Mouse (Mus musculus) CH12.LX (cell line): ENCODE results near the gene Agl. TPM values are rescaled to one million over a fixed set of nuclear protein-coding genes. Genes with fewer than 3 reads are reported as not detected.

Experiments used
- DNase-seq: peaks from one replicate; pipeline ENCODE4 v3.0.0-alpha.2; 2013; ENCODE audit errors: extremely low read depth
- H3K27ac ChIP-seq: 2 replicates; pipeline ENCODE4 v1.5.1; 2012; ENCODE audit warnings: low read depth, mild to moderate bottlenecking, control low read depth, moderate library complexity; ENCODE audit not compliant: insufficient read depth
- H3K27me3 ChIP-seq: replicated peaks from 2 replicates; pipeline ENCODE3; 2012; ENCODE audit warnings: inconsistent platforms
- H3K36me3 ChIP-seq, 2 experiments: replicated peaks in 1 of 2; 2 replicates each; pipeline versions ENCODE3 to v1.6.1; 2012; ENCODE audit warnings: inconsistent platforms in 1 of 2, low read length in 1 of 2, mild to moderate bottlenecking in 1 of 2, mixed read lengths in 1 of 2, moderate library complexity in 1 of 2; ENCODE audit not compliant: control insufficient read depth in 1 of 2, insufficient read depth in 1 of 2
- H3K4me1 ChIP-seq, 2 experiments: 2 replicates each; pipeline ENCODE4 v1.6.1; 2012; ENCODE audit warnings: inconsistent platforms in 1 of 2, moderate library complexity in 1 of 2; ENCODE audit not compliant: insufficient read depth in 2 of 2, control insufficient read depth in 1 of 2
- H3K4me2 ChIP-seq: 2 replicates; pipeline ENCODE4 v1.6.1; 2012; ENCODE audit warnings: low read depth, mild to moderate bottlenecking, control low read depth; ENCODE audit not compliant: poor library complexity, insufficient read depth, severe bottlenecking
- H3K4me3 ChIP-seq, 3 experiments: fragments of 150-350 bp in 1 of 3; sonication (generic) in 1 of 3; replicated peaks in 1 of 3; 2 replicates each; pipeline versions ENCODE3 to v1.5.1; 2011 to 2012; ENCODE audit warnings: low read depth in 2 of 3, low read length in 2 of 3, mild to moderate bottlenecking in 2 of 3, moderate library complexity in 2 of 3, control low read depth in 1 of 3, improper control_type of control experiment in 1 of 3, inconsistent platforms in 1 of 3, mixed read lengths in 1 of 3; ENCODE audit not compliant: poor library complexity in 1 of 3
- H3K79me2 ChIP-seq: replicated peaks from 2 replicates; pipeline ENCODE4 v1.6.1; 2012; ENCODE audit warnings: mild to moderate bottlenecking, moderate library complexity; ENCODE audit not compliant: control insufficient read depth, poor library complexity, insufficient read depth, severe bottlenecking; ENCODE audit errors: extremely low read depth
- H3K9ac ChIP-seq: 2 replicates; pipeline ENCODE4 v1.6.1; 2012; ENCODE audit warnings: low read depth, mild to moderate bottlenecking, control low read depth, moderate library complexity; ENCODE audit not compliant: insufficient read depth
- H3K9me3 ChIP-seq: replicated peaks from 2 replicates; pipeline ENCODE3; 2012; ENCODE audit warnings: low read length, inconsistent platforms, mixed read lengths
- BHLHE40 ChIP-seq: IDR thresholded peaks from 2 replicates; pipeline ENCODE4 v1.6.1; 2011; ENCODE audit warnings: mild to moderate bottlenecking, low read depth, low read length, improper control_type of control experiment
- ELF1 ChIP-seq: IDR thresholded peaks from 2 replicates; pipeline ENCODE4 v1.6.1; 2014; ENCODE audit warnings: low read depth, mild to moderate bottlenecking, inconsistent platforms, low read length, improper control_type of control experiment
- EP300 ChIP-seq: IDR thresholded peaks from 2 replicates; pipeline ENCODE4 v1.6.1; 2011; ENCODE audit warnings: low read length, improper control_type of control experiment
- ETS1 ChIP-seq: conservative IDR thresholded peaks from 2 replicates; pipeline ENCODE4 v1.6.1; 2012; ENCODE audit warnings: low read depth, mild to moderate bottlenecking, inconsistent platforms, low read length, improper control_type of control experiment, moderate library complexity
- GABPA ChIP-seq: IDR thresholded peaks from 2 replicates; pipeline ENCODE4 v1.6.1; 2012; ENCODE audit warnings: low read depth, low read length, improper control_type of control experiment, inconsistent platforms; ENCODE audit not compliant: insufficient replicate concordance
- HCFC1 ChIP-seq: IDR thresholded peaks from 2 replicates; pipeline ENCODE4 v1.6.1; 2012; ENCODE audit warnings: low read depth, mild to moderate bottlenecking, inconsistent platforms, low read length, improper control_type of control experiment
- IRF4 ChIP-seq: IDR thresholded peaks from 2 replicates; pipeline ENCODE4 v1.6.1; 2014; ENCODE audit warnings: low read depth, mild to moderate bottlenecking, inconsistent platforms, low read length, improper control_type of control experiment
- JUND ChIP-seq: conservative IDR thresholded peaks from 2 replicates; pipeline ENCODE4 v1.6.1; 2011; ENCODE audit warnings: low read depth, low read length, improper control_type of control experiment
- MAX ChIP-seq: IDR thresholded peaks from 2 replicates; pipeline ENCODE4 v1.6.1; 2011; ENCODE audit warnings: low read length, improper control_type of control experiment
- PAX5 ChIP-seq: IDR thresholded peaks from 2 replicates; pipeline ENCODE4 v1.6.1; 2012; ENCODE audit warnings: low read length, inconsistent platforms, mixed read lengths
- TCF12 ChIP-seq: IDR thresholded peaks from 2 replicates; pipeline ENCODE4 v1.6.1; 2014; ENCODE audit warnings: low read depth, mild to moderate bottlenecking, inconsistent platforms, low read length, improper control_type of control experiment
- ZC3H11A ChIP-seq: IDR thresholded peaks from 2 replicates; pipeline ENCODE4 v1.6.1; 2012; ENCODE audit warnings: low read depth, mild to moderate bottlenecking, inconsistent platforms, low read length, improper control_type of control experiment
- ZMIZ1 ChIP-seq: IDR thresholded peaks from 2 replicates; pipeline ENCODE4 v1.6.1; 2012; ENCODE audit warnings: low read depth, mild to moderate bottlenecking, inconsistent platforms, low read length, improper control_type of control experiment
- ZNF384 ChIP-seq: IDR thresholded peaks from 2 replicates; pipeline ENCODE4 v1.6.1; 2012; ENCODE audit warnings: low read depth, low read length, improper control_type of control experiment, inconsistent platforms
- dilution Hi-C: fragments of 300-500 bp; cut with MboI; formaldehyde crosslinking; loops from 2 replicates; pipeline ENCODE4 v1.14.3; 2020; ENCODE audit warnings: low sequenced_read_pairs; ENCODE audit not compliant: extremely low pct_unique_long_range_greater_than_20kb, extremely low pct_ligation_motif_present
- in situ Hi-C: fragments of 300-500 bp; cut with MboI; formaldehyde crosslinking; loops from 3 replicates; pipeline ENCODE4 v1.14.3; 2019; ENCODE audit warnings: low sequenced_read_pairs, low pct_ligation_motif_present, low pct_unique_long_range_greater_than_20kb, mixed read lengths
- polyA plus RNA-seq: library from polyadenylated mRNA; unstranded; fragments of >175 nt; gene quantifications from 2 replicates; pipeline ENCODE4 v1.2.1, GENCODE M21; 2012; ENCODE audit warnings: low read depth; ENCODE audit not compliant: insufficient read length
- total RNA-seq, 2 experiments: library from RNA; depleted of rRNA; stranded (reverse); fragments of 300-350 nt in 1 of 2; fragments of >200 nt in 1 of 2; gene quantifications; 2 replicates each; pipeline ENCODE4 v1.2.3; 2012 to 2014

The Agl gene
- total and polyA plus RNA-seq, 3 experiments, result 4.7 to 5.7 (median 5.2) TPM

- Histone ChIP-seq H3K4me1 (peaks cover 2 to 17% of the 10 kb centered on the region in 2 experiments; a peak in 2 of 4 replicates), H3K27ac (no peak overlapping the region), H3K27me3 (no peaks in the 10 kb centered on the region), H3K36me3 (no peaks in the 10 kb centered on the region), H3K9ac (no peak overlapping the region), H3K9me3 (no peaks in the 10 kb centered on the region), H3K4me2 (no peak overlapping the region), H3K79me2 (no peaks in the 10 kb centered on the region), H3K4me3 (no peak overlapping the region)
- dilution Hi-C loops (no loop called here), in situ Hi-C loops (no loop called here)
- no peak for TF ChIP-seq EP300
- TF ChIP-seq BHLHE40, result no peak
- TF ChIP-seq HCFC1, result no peak
- TF ChIP-seq PAX5, result no peak
- no peak for DNase-seq
Observed at GRCm38 (mm10) chr3:116857611-116858010, 49.6 kb upstream of the Agl start.

- dilution Hi-C loops, result no loop called here
Observed at GRCm38 (mm10) chr3:116852421-116852820, 44.5 kb upstream of the Agl start.

GRCm38 (mm10) chr3:116850376-116850775 is 42.4 kb upstream of the Agl start:
- no peak overlapping the region for H3K4me2 ChIP-seq
- H3K9me3 ChIP-seq, result peaks cover 3% of the 10 kb centered on the region
- peaks cover 8% of the 10 kb centered on the region for H3K27me3 ChIP-seq
- H3K27ac ChIP-seq, result no peak overlapping the region
- no peak overlapping the region for H3K9ac ChIP-seq
- no peaks in the 10 kb centered on the region for H3K79me2 ChIP-seq
- no peaks in the 10 kb centered on the region for H3K36me3 ChIP-seq
- in situ Hi-C loops, result no loop called here
- dilution Hi-C loops, result no loop called here
- H3K4me3 ChIP-seq, result no peak overlapping the region
- H3K4me1 ChIP-seq, result no peaks in the 10 kb centered on the region
- no peak for DNase-seq
- no peak for TF ChIP-seq ZMIZ1
- no peak for TF ChIP-seq ZNF384
- no peak for TF ChIP-seq JUND
- TF ChIP-seq ETS1, result no peak
- TF ChIP-seq MAX, result no peak
- no peak for TF ChIP-seq PAX5
- no peak for TF ChIP-seq IRF4
- no peak for TF ChIP-seq ZC3H11A
- no peak for TF ChIP-seq TCF12

More at GRCm38 (mm10) chr3:116852421-116852820, 44.5 kb upstream of the Agl start:
- Histone ChIP-seq H3K4me3 (no peak overlapping the region), H3K9ac (no peak overlapping the region), H3K27ac (no peak overlapping the region), H3K27me3 (peaks cover 8% of the 10 kb centered on the region), H3K36me3 (no peaks in the 10 kb centered on the region), H3K4me2 (no peak overlapping the region), H3K4me1 (no peaks in the 10 kb centered on the region), H3K9me3 (peaks cover 3% of the 10 kb centered on the region), H3K79me2 (no peaks in the 10 kb centered on the region)
- in situ Hi-C loops, result no loop called here
- TF ChIP-seq ELF1, result no peak
- no peak for TF ChIP-seq GABPA
- TF ChIP-seq ZNF384, result no peak
- DNase-seq, result no peak
